Mouse (Mus musculus) liver, adult 2 months (tissue): ENCODE measurements around the gene 4933416C03Rik. TPM values are rescaled to one million over a fixed set of nuclear protein-coding genes. Genes with fewer than 3 reads are reported as not detected.

ENCODE experiments used
- DNase-seq: peaks from one replicate; pipeline ENCODE4 v3.0.0-alpha.2; 2011; ENCODE audit warnings: low read depth, low spot score; ENCODE audit errors: extremely low read depth
- H3K27ac ChIP-seq: fragments of 200-500 bp; replicated peaks from 2 replicates; pipeline ENCODE4 v1.5.1; 2012; ENCODE audit warnings: low read depth, mild to moderate bottlenecking, control low read depth, inconsistent platforms, low read length; ENCODE audit not compliant: insufficient read depth
- H3K27me3 ChIP-seq: fragments of 200-500 bp; 2 replicates; pipeline ENCODE4 v1.6.1; 2012; ENCODE audit warnings: mild to moderate bottlenecking, moderate library complexity, low read length, inconsistent platforms; ENCODE audit not compliant: control insufficient read depth, insufficient read depth
- H3K36me3 ChIP-seq: fragments of 200-500 bp; 2 replicates; pipeline ENCODE4 v1.6.1; 2012; ENCODE audit warnings: low read length, inconsistent platforms; ENCODE audit not compliant: control insufficient read depth, insufficient read depth
- H3K4me1 ChIP-seq: fragments of 200-500 bp; 2 replicates; pipeline ENCODE4 v1.6.1; 2011; ENCODE audit warnings: low read length; ENCODE audit not compliant: control insufficient read depth, insufficient read depth
- H3K4me3 ChIP-seq: fragments of 200-500 bp; 2 replicates; pipeline ENCODE4 v1.5.1; 2011; ENCODE audit warnings: low read depth, mild to moderate bottlenecking, control low read depth, low read length, moderate library complexity; ENCODE audit not compliant: insufficient read depth
- H3K79me2 ChIP-seq: fragments of 200-500 bp; 2 replicates; pipeline ENCODE4 v1.6.1; 2012; ENCODE audit warnings: inconsistent platforms, mild to moderate bottlenecking, low read length, moderate library complexity; ENCODE audit not compliant: control insufficient read depth, insufficient read depth
- H3K9ac ChIP-seq: fragments of 200-500 bp; 2 replicates; pipeline ENCODE4 v1.6.1; 2012; ENCODE audit warnings: low read depth, mild to moderate bottlenecking, control low read depth, inconsistent platforms, low read length
- CTCF ChIP-seq: fragments of 200-500 bp; IDR thresholded peaks from 2 replicates; pipeline ENCODE4 v1.5.1; 2011; ENCODE audit warnings: low read depth, low read length, control low read depth
- POLR2A ChIP-seq: fragments of 200-500 bp; IDR thresholded peaks from 2 replicates; pipeline ENCODE4 v1.6.1; 2011; ENCODE audit warnings: low read length, control low read depth; ENCODE audit not compliant: insufficient read depth; ENCODE audit errors: extremely low read depth
- WGBS: fragments of 180-500 bp; shearing (Covaris S2); methylation state at CpG from one replicate; pipeline ENCODE4 v1.1.7; 2018; 5-methylcytosine and 5-hydroxymethylcytosine counted together
- polyA plus RNA-seq: library from polyadenylated mRNA; depleted of rRNA; stranded (reverse); fragments of >200 nt; gene quantifications from 2 replicates; pipeline ENCODE4 v1.2.3, GENCODE M21; 2012
- total RNA-seq: library from RNA; depleted of rRNA; stranded (reverse); fragments of >200 nt; gene quantifications from 2 replicates; pipeline ENCODE4 v1.2.3, GENCODE M21; 2014

4933416C03Rik gene
- total and polyA plus RNA-seq, 2 experiments, result not detected

- Histone ChIP-seq H3K36me3 (no peaks in the 10 kb centered on the region), H3K27ac (no peak overlapping the region), H3K27me3 (no peaks in the 10 kb centered on the region), H3K4me1 (no peaks in the 10 kb centered on the region), H3K79me2 (no peaks in the 10 kb centered on the region), H3K4me3 (no peak overlapping the region), H3K9ac (no peak overlapping the region)
- 88% methylated on average over 8 of the region's 8 CpGs for WGBS
- DNase-seq, result no peak
- TF ChIP-seq CTCF, result no peak
- TF ChIP-seq POLR2A, result no peak
Measured at GRCm38 (mm10) chr10:116140226-116140625, 26.5 kb upstream of the 4933416C03Rik start.

GRCm38 (mm10) chr10:116135187-116135586, 21.5 kb upstream of the 4933416C03Rik start:
- Histone ChIP-seq H3K9ac (no peak overlapping the region), H3K4me3 (no peak overlapping the region), H3K4me1 (no peaks in the 10 kb centered on the region), H3K79me2 (no peaks in the 10 kb centered on the region), H3K36me3 (no peaks in the 10 kb centered on the region), H3K27ac (no peak overlapping the region), H3K27me3 (no peaks in the 10 kb centered on the region)
- 63% methylated on average over 2 of the region's 2 CpGs for WGBS
- TF ChIP-seq POLR2A (no peak), CTCF (no peak)
- no peak for DNase-seq

GRCm38 (mm10) chr10:116132233-116132632, 18.5 kb upstream of the 4933416C03Rik start:
- 80% methylated on average over 4 of the region's 4 CpGs for WGBS
- H3K9ac ChIP-seq, result no peak overlapping the region
- no peaks in the 10 kb centered on the region for H3K36me3 ChIP-seq
- no peak overlapping the region for H3K4me3 ChIP-seq
- no peak for TF ChIP-seq CTCF
- no peak for TF ChIP-seq POLR2A
- no peak for DNase-seq
- no peak overlapping the region for H3K27ac ChIP-seq
- H3K27me3 ChIP-seq, result no peaks in the 10 kb centered on the region
- H3K79me2 ChIP-seq, result no peaks in the 10 kb centered on the region
- H3K4me1 ChIP-seq, result no peaks in the 10 kb centered on the region

GRCm38 (mm10) chr10:116131223-116131622, 17.5 kb upstream of the 4933416C03Rik start:
- Histone ChIP-seq H3K4me3 (no peak overlapping the region), H3K36me3 (no peaks in the 10 kb centered on the region), H3K4me1 (no peaks in the 10 kb centered on the region), H3K9ac (no peak overlapping the region), H3K27ac (no peak overlapping the region), H3K79me2 (no peaks in the 10 kb centered on the region), H3K27me3 (no peaks in the 10 kb centered on the region)
- no peak for TF ChIP-seq CTCF
- TF ChIP-seq POLR2A, result no peak
- 70% methylated on average over 4 of the region's 4 CpGs for WGBS
- DNase-seq, result no peak

- Histone ChIP-seq H3K27me3 (no peaks in the 10 kb centered on the region), H3K4me3 (no peak overlapping the region), H3K9ac (no peak overlapping the region), H3K27ac (no peak overlapping the region), H3K79me2 (no peaks in the 10 kb centered on the region), H3K4me1 (no peaks in the 10 kb centered on the region), H3K36me3 (no peaks in the 10 kb centered on the region)
- WGBS, result 73% methylated on average over 3 of the region's 3 CpGs
- no peak for TF ChIP-seq POLR2A
- TF ChIP-seq CTCF, result no peak
- no peak for DNase-seq
Measured at GRCm38 (mm10) chr10:116130401-116130800, 16.7 kb upstream of the 4933416C03Rik start.

- Histone ChIP-seq H3K9ac (no peak overlapping the region), H3K27ac (no peak overlapping the region), H3K4me3 (no peak overlapping the region), H3K4me1 (no peaks in the 10 kb centered on the region), H3K36me3 (no peaks in the 10 kb centered on the region), H3K79me2 (no peaks in the 10 kb centered on the region), H3K27me3 (no peaks in the 10 kb centered on the region)
- no peak for DNase-seq
- no peak for TF ChIP-seq POLR2A
- no peak for TF ChIP-seq CTCF
- WGBS, result 69% methylated on average over 5 of the region's 5 CpGs
Measured at GRCm38 (mm10) chr10:116125364-116125763, 11.6 kb upstream of the 4933416C03Rik start.
